Mouse (Mus musculus) heart, embryonic 14.5 days (tissue): ENCODE data around the gene Peli2. TPM values are rescaled to one million over a fixed set of nuclear protein-coding genes. Genes with fewer than 3 reads are reported as not detected.

Source experiments
- ATAC-seq: fragments of 200-750 bp; cut with Nextera tagmentation; 2 replicates; pipeline ENCODE4 v1.8.0; 2017; ENCODE audit warnings: low read depth, moderate TSS enrichment; ENCODE audit not compliant: insufficient number of reproducible peaks, insufficient read depth, low FRiP score
- H3K27ac ChIP-seq, 2 experiments: fragments of 200-500 bp in 1 of 2; fragments of 300-500 bp in 1 of 2; sonication (generic) in 1 of 2; replicated peaks in 1 of 2; 2 replicates each; pipeline ENCODE4 v1.5.1; 2012 to 2014; ENCODE audit warnings: low read depth in 2 of 2, low read length in 2 of 2, control low read depth in 1 of 2, mild to moderate bottlenecking in 1 of 2, mixed read lengths in 1 of 2; ENCODE audit not compliant: control insufficient read depth in 1 of 2, insufficient read depth in 1 of 2
- H3K27me3 ChIP-seq: fragments of 300-500 bp; sonication (generic); 2 replicates; pipeline ENCODE4 v1.6.1; 2014; ENCODE audit warnings: mild to moderate bottlenecking, low read length, control low read depth; ENCODE audit not compliant: control insufficient read depth, insufficient read depth
- H3K36me3 ChIP-seq: fragments of 300-500 bp; sonication (generic); 2 replicates; pipeline ENCODE4 v1.6.1; 2014; ENCODE audit warnings: mild to moderate bottlenecking, control low read depth, low read length, mixed read lengths; ENCODE audit not compliant: control insufficient read depth, insufficient read depth
- H3K4me1 ChIP-seq, 2 experiments: fragments of 200-500 bp in 1 of 2; fragments of 300-500 bp in 1 of 2; sonication (generic) in 1 of 2; 2 replicates each; pipeline ENCODE4 v1.6.1; 2012 to 2014; ENCODE audit warnings: low read length in 2 of 2, control low read depth in 1 of 2, mixed read lengths in 1 of 2; ENCODE audit not compliant: control insufficient read depth in 2 of 2, insufficient read depth in 2 of 2
- H3K4me2 ChIP-seq: fragments of 300-500 bp; sonication (generic); 2 replicates; pipeline ENCODE4 v1.6.1; 2014; ENCODE audit warnings: mild to moderate bottlenecking, low read length
- H3K4me3 ChIP-seq, 2 experiments: fragments of 200-500 bp in 1 of 2; fragments of 300-500 bp in 1 of 2; sonication (generic) in 1 of 2; 2 replicates each; pipeline ENCODE4 v1.5.1; 2012 to 2014; ENCODE audit warnings: low read length in 2 of 2, mild to moderate bottlenecking in 2 of 2, control low read depth in 1 of 2, low read depth in 1 of 2, moderate library complexity in 1 of 2; ENCODE audit not compliant: control insufficient read depth in 1 of 2, insufficient read depth in 1 of 2
- H3K9ac ChIP-seq: fragments of 300-500 bp; sonication (generic); 2 replicates; pipeline ENCODE4 v1.6.1; 2014; ENCODE audit warnings: mild to moderate bottlenecking, low read length
- H3K9me3 ChIP-seq: fragments of 300-500 bp; sonication (generic); 2 replicates; pipeline ENCODE4 v1.6.1; 2016; ENCODE audit warnings: low read length, control low read depth; ENCODE audit not compliant: control insufficient read depth
- WGBS: fragments of 180-500 bp; shearing (Covaris S2); extraction: QIAGEN DNeasy Blood & Tissue Kit; methylation state at CpG from one replicate; pipeline ENCODE4 v1.1.7; 2014; 5-methylcytosine and 5-hydroxymethylcytosine counted together
- polyA plus RNA-seq: library from polyadenylated mRNA; unstranded; fragments of >200 nt; fragmentation: Nextera tagmentation; extraction: Ambion mirVana; gene quantifications from 2 replicates; pipeline ENCODE4 v1.2.1, GENCODE M21; 2014

Gene Peli2
- polyA plus RNA-seq, 1 experiment from 2014 or later, result 5.0 TPM

GRCm38 (mm10) chr14:48154641-48155040 is 34.0 kb downstream of the Peli2 start:
- Histone ChIP-seq H3K4me2 (no peak overlapping the region), H3K36me3 (no peaks in the 10 kb centered on the region), H3K4me3 (no peak overlapping the region), H3K27me3 (no peaks in the 10 kb centered on the region), H3K9me3 (no peaks in the 10 kb centered on the region), H3K4me1 (no peaks in the 10 kb centered on the region), H3K27ac (no peak overlapping the region), H3K9ac (no peak overlapping the region)
- no peak for ATAC-seq
- 86% methylated on average over 8 of the region's 8 CpGs for whole genome bisulfite sequencing

- H3K27me3 ChIP-seq, result no peaks in the 10 kb centered on the region
- H3K36me3 ChIP-seq, result no peaks in the 10 kb centered on the region
- no peaks in the 10 kb centered on the region for H3K9me3 ChIP-seq
- H3K4me3 ChIP-seq, result no peak overlapping the region
- H3K4me1 ChIP-seq, result no peaks in the 10 kb centered on the region
- no peak for ATAC-seq
- H3K4me2 ChIP-seq, result no peak overlapping the region
- H3K27ac ChIP-seq, result no peak overlapping the region
- WGBS, result 66% methylated on average over 13 of the region's 13 CpGs
- no peak overlapping the region for H3K9ac ChIP-seq
Observed at GRCm38 (mm10) chr14:48155153-48155552, 34.5 kb downstream of the Peli2 start.

- H3K4me3 ChIP-seq, result no peak overlapping the region
- no peak overlapping the region for H3K27ac ChIP-seq
- no peaks in the 10 kb centered on the region for H3K27me3 ChIP-seq
- 83% methylated on average over 3 of the region's 3 CpGs for WGBS
- no peak for ATAC-seq
- H3K4me1 ChIP-seq, result no peaks in the 10 kb centered on the region
- H3K9ac ChIP-seq, result no peak overlapping the region
- H3K9me3 ChIP-seq, result no peaks in the 10 kb centered on the region
- H3K36me3 ChIP-seq, result no peaks in the 10 kb centered on the region
- no peak overlapping the region for H3K4me2 ChIP-seq
Observed at GRCm38 (mm10) chr14:48157085-48157484, 36.5 kb downstream of the Peli2 start.

- H3K27me3 ChIP-seq, result no peaks in the 10 kb centered on the region
- 72% methylated on average over 8 of the region's 8 CpGs for WGBS
- H3K9me3 ChIP-seq, result no peaks in the 10 kb centered on the region
- no peak for ATAC-seq
- no peak overlapping the region for H3K27ac ChIP-seq
- peaks cover 0 to 2% of the 10 kb centered on the region in 2 experiments; a peak in 1 of 4 replicates for H3K4me1 ChIP-seq
- no peak overlapping the region for H3K9ac ChIP-seq
- H3K4me3 ChIP-seq, result no peak overlapping the region
- no peaks in the 10 kb centered on the region for H3K36me3 ChIP-seq
- no peak overlapping the region for H3K4me2 ChIP-seq
Observed at GRCm38 (mm10) chr14:48157835-48158234, 37.2 kb downstream of the Peli2 start.

- H3K4me1 ChIP-seq, result peaks cover 0 to 2% of the 10 kb centered on the region in 2 experiments; a peak in 1 of 4 replicates
- WGBS, result 89% methylated on average over 3 of the region's 3 CpGs
- no peak for ATAC-seq
Observed at GRCm38 (mm10) chr14:48159401-48159800, 38.8 kb downstream of the Peli2 start.

GRCm38 (mm10) chr14:48162446-48162845 is 41.8 kb downstream of the Peli2 start:
- WGBS, result 65% methylated on average over 14 of the region's 14 CpGs
- H3K4me2 ChIP-seq, result no peak overlapping the region
- no peak overlapping the region for H3K9ac ChIP-seq
- H3K4me1 ChIP-seq, result peaks cover 0 to 2% of the 10 kb centered on the region in 2 experiments; a peak in 1 of 4 replicates
- H3K4me3 ChIP-seq, result no peak overlapping the region
- no peak for ATAC-seq
- no peaks in the 10 kb centered on the region for H3K9me3 ChIP-seq
- H3K27ac ChIP-seq, result no peak overlapping the region
- no peaks in the 10 kb centered on the region; the same call in 1 of the 2 replicates for H3K27me3 ChIP-seq
- no peaks in the 10 kb centered on the region for H3K36me3 ChIP-seq

More at GRCm38 (mm10) chr14:48159401-48159800, 38.8 kb downstream of the Peli2 start:
- Histone ChIP-seq H3K4me3 (no peak overlapping the region), H3K36me3 (no peaks in the 10 kb centered on the region), H3K27me3 (no peaks in the 10 kb centered on the region), H3K4me2 (no peak overlapping the region), H3K9ac (no peak overlapping the region), H3K27ac (no peak overlapping the region), H3K9me3 (no peaks in the 10 kb centered on the region)

- no peak overlapping the region for H3K4me3 ChIP-seq
- H3K4me2 ChIP-seq, result no peak overlapping the region
- H3K27me3 ChIP-seq, result no peaks in the 10 kb centered on the region; the same call in 1 of the 2 replicates
- no peaks in the 10 kb centered on the region for H3K9me3 ChIP-seq
- ATAC-seq, result no peak
- 57% methylated on average over 8 of the region's 8 CpGs for WGBS
- H3K36me3 ChIP-seq, result no peaks in the 10 kb centered on the region
- H3K9ac ChIP-seq, result no peak overlapping the region
- peaks cover 0 to 2% of the 10 kb centered on the region in 2 experiments; a peak in 1 of 4 replicates for H3K4me1 ChIP-seq
- no peak overlapping the region for H3K27ac ChIP-seq
Observed at GRCm38 (mm10) chr14:48164917-48165316, 44.3 kb downstream of the Peli2 start.

GRCm38 (mm10) chr14:48166396-48166795 is 45.8 kb downstream of the Peli2 start:
- H3K9me3 ChIP-seq, result no peaks in the 10 kb centered on the region
- H3K4me2 ChIP-seq, result no peak overlapping the region
- H3K9ac ChIP-seq, result no peak overlapping the region
- no peaks in the 10 kb centered on the region; the same call in 1 of the 2 replicates for H3K27me3 ChIP-seq
- WGBS, result 84% methylated on average over 9 of the region's 9 CpGs
- no peak overlapping the region for H3K27ac ChIP-seq
- H3K36me3 ChIP-seq, result no peaks in the 10 kb centered on the region
- no peak overlapping the region for H3K4me3 ChIP-seq
- ATAC-seq, result no peak
- peaks cover 0 to 2% of the 10 kb centered on the region in 2 experiments; a peak in 1 of 4 replicates for H3K4me1 ChIP-seq
